Mouse (Mus musculus) intestine, embryonic 15.5 days (tissue): ENCODE measurements at regions not wholly inside any gene's neighbourhood (a gene's known extent, or its start where the extent isn't known, plus 50 kb on each side); places are given as distances from the start of the nearest gene placed in this dataset.

ENCODE experiments used
- ATAC-seq: fragments of 200-750 bp; cut with Nextera tagmentation; 2 replicates; pipeline ENCODE4 v1.8.0; 2017; ENCODE audit warnings: moderate TSS enrichment, moderate library complexity
- H3K27ac ChIP-seq: fragments of 300-500 bp; sonication (generic); 2 replicates; pipeline ENCODE4 v1.5.1; 2015; ENCODE audit warnings: mild to moderate bottlenecking, inconsistent platforms
- H3K27me3 ChIP-seq: fragments of 300-500 bp; sonication (generic); replicated peaks from 2 replicates; pipeline ENCODE4 v1.6.1; 2015; ENCODE audit warnings: inconsistent platforms
- H3K36me3 ChIP-seq: fragments of 300-500 bp; sonication (generic); 2 replicates; pipeline ENCODE4 v1.6.1; 2015; ENCODE audit warnings: inconsistent platforms
- H3K4me1 ChIP-seq: fragments of 300-500 bp; sonication (generic); replicated peaks from 2 replicates; pipeline ENCODE4 v1.6.1; 2015; ENCODE audit warnings: inconsistent platforms
- H3K4me2 ChIP-seq: fragments of 300-500 bp; sonication (generic); replicated peaks from 2 replicates; pipeline ENCODE4 v1.6.1; 2015; ENCODE audit warnings: mild to moderate bottlenecking, inconsistent platforms
- H3K4me3 ChIP-seq: fragments of 300-500 bp; sonication (generic); replicated peaks from 2 replicates; pipeline ENCODE4 v1.5.1; 2015; ENCODE audit warnings: inconsistent platforms
- H3K9ac ChIP-seq: fragments of 300-500 bp; sonication (generic); 2 replicates; pipeline ENCODE4 v1.6.1; 2015; ENCODE audit warnings: inconsistent platforms
- H3K9me3 ChIP-seq: fragments of 300-500 bp; sonication (generic); 2 replicates; pipeline ENCODE4 v1.6.1; 2016; ENCODE audit warnings: inconsistent platforms
- WGBS: fragments of 180-500 bp; shearing (Covaris S2); methylation state at CpG from one replicate; pipeline ENCODE4 v1.1.7; 2015; 5-methylcytosine and 5-hydroxymethylcytosine counted together

DNA sequence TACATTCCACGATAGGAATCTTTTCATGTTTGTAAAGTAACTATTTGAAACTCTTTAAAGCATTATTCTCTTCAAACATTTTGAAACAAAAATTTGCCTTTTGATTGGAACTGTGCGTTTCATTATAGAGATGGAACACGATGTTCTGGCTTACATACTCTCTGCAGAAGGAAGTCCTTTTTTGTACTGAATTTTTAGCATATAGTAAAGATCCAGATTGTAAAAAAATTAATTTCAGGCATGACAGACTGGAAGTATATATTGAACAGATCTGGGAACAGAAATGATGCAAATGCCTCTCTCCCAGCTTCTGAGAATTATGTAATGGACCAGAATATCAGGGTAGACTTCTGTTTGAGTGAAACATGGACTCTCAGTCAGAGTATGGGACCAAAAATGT, 566.0 kb upstream of the Mef2c start:
- H3K9me3 ChIP-seq = no peaks in the 10 kb centered on the region
- no peak for ATAC-seq
- no peak overlapping the region for H3K27ac ChIP-seq
- H3K4me3 ChIP-seq = no peak overlapping the region
- no peaks in the 10 kb centered on the region for H3K4me1 ChIP-seq
- WGBS = 88% methylated on average over 3 of the region's 3 CpGs
- no peak overlapping the region for H3K9ac ChIP-seq
- no peaks in the 10 kb centered on the region for H3K36me3 ChIP-seq
- no peaks in the 10 kb centered on the region for H3K27me3 ChIP-seq
- H3K4me2 ChIP-seq = no peak overlapping the region

DNA sequence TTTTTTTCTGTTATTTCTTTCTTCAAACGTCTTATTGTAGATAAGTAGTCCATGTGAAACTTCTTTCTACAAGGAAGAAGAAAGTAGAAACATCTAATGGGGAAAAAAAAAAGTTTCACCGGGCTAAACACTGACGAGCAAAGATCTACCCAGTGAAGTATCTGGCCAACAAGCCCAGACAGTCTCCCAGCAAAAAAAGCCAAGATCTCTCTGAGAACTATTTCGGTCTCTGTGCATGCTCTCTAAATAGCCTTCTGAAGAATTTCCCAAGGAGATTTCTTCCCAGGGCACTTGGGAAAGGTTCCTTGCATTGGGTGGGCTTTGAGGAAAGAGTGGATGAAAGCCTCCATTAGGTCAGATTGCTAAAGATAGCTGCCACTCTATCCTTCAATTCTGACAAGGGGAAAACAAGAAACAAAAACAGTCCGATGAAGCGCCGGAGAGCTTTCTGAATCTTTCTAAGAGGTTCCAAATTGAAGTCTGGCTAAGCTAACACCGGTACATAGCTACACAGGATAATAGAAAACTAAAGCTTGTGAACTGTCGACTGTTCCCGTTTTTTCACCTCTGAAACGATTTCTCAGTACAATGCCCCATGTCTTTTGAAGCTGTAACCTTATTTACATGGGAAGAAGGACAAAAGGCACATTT, 561.0 kb upstream of the Mef2c start:
- Histone ChIP-seq H3K36me3 (no peaks in the 10 kb centered on the region), H3K4me1 (no peaks in the 10 kb centered on the region), H3K4me3 (no peak overlapping the region), H3K9me3 (no peaks in the 10 kb centered on the region), H3K4me2 (no peak overlapping the region), H3K27ac (no peak overlapping the region), H3K27me3 (no peaks in the 10 kb centered on the region), H3K9ac (no peak overlapping the region)
- ATAC-seq = no peak
- 69% methylated on average over 11 of the region's 11 CpGs for WGBS

DNA sequence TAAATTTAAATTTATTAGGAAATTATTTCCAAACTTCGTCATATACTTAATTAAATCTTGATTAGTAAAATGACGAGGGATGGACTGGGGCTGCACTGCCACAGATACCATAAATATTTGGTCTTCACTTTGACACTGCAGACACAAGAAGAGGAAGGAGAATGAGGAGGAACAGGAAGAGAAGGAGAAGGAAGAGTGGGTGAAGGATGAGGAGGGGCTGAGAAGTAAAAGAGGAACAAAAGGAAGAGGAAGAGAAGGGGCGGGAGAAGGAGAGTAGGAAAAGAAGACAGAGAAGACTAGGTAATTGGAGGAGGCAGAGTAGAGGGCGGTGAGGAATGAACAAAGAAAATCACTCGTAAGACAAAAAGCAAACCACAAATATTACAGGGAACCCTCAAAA, 556.9 kb upstream of the Mef2c start:
- no peak overlapping the region for H3K4me2 ChIP-seq
- H3K9me3 ChIP-seq = no peaks in the 10 kb centered on the region
- no peak for ATAC-seq
- WGBS = 86% methylated on average over 5 of the region's 5 CpGs
- no peak overlapping the region for H3K27ac ChIP-seq
- no peaks in the 10 kb centered on the region for H3K36me3 ChIP-seq
- H3K4me1 ChIP-seq = no peaks in the 10 kb centered on the region
- no peaks in the 10 kb centered on the region for H3K27me3 ChIP-seq
- no peak overlapping the region for H3K9ac ChIP-seq
- no peak overlapping the region for H3K4me3 ChIP-seq

DNA sequence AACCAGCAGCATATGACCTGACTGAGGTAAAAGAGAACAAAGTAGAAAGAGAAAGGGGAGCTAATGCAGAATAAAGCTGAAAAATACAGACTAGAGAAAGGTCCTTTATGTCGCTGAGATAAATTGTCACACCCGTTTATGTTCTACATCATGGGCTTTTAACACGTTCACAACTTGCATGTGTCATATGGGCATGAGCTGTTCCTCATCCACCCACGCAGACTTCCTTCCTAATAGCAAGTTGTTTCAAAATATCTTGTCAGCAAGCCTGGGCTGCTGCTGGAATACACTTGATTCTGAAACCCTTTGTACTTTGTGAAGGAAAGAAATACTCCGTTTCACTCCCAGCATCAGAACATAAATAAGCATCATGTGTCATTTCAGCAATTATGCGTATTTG, 554.3 kb upstream of the Mef2c start:
- H3K27me3 ChIP-seq = no peaks in the 10 kb centered on the region
- 68% methylated on average over 6 of the region's 6 CpGs for WGBS
- H3K9ac ChIP-seq = no peak overlapping the region
- no peak for ATAC-seq
- no peaks in the 10 kb centered on the region for H3K4me1 ChIP-seq
- H3K4me3 ChIP-seq = no peak overlapping the region
- no peak overlapping the region for H3K27ac ChIP-seq
- H3K36me3 ChIP-seq = no peaks in the 10 kb centered on the region
- no peaks in the 10 kb centered on the region for H3K9me3 ChIP-seq
- no peak overlapping the region for H3K4me2 ChIP-seq

DNA sequence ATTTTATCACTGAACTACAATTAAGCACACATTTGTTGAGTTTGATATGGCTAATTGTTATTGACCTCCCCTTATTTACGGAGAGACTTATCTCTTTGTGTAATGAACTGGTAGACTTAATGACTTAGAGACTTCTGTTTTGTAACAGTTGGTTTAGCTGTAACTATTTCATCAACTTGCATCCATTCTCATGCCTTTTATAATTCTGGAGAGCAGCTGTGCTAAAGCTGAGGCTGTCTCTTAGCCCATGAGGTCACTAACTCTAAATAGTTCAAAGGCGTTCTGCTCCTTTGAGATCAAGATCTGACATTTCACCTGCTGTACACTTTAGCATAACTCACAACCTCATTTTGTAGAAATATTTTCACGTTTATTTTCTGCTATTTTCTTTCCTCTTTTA, 541.5 kb upstream of the Mef2c start:
- no peaks in the 10 kb centered on the region for H3K9me3 ChIP-seq
- H3K9ac ChIP-seq = no peak overlapping the region
- 70% methylated on average over 3 of the region's 3 CpGs for WGBS
- H3K4me1 ChIP-seq = no peaks in the 10 kb centered on the region
- no peaks in the 10 kb centered on the region for H3K36me3 ChIP-seq
- no peak overlapping the region for H3K27ac ChIP-seq
- no peaks in the 10 kb centered on the region for H3K27me3 ChIP-seq
- no peak for ATAC-seq
- no peak overlapping the region for H3K4me2 ChIP-seq
- no peak overlapping the region for H3K4me3 ChIP-seq

DNA sequence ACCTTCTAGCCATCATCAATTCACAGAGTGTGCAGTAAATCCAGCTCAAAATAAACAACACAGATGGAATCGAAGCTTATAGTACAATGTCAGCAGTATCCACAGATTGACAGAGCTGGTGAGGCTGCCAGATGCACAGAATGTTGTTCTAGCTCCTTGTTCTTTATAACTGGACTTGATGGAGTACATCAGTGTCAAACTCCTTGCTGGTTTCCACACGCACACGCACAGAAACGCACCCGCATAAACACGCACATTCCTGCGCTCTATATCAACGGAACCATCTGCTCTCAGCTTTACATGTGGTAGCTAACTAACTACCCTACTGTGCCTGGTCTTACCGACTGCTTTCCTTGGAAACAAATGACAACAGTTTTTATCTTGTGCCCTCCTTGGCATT, 532.1 kb upstream of the Mef2c start:
- H3K27ac ChIP-seq = no peak overlapping the region
- no peaks in the 10 kb centered on the region for H3K36me3 ChIP-seq
- 63% methylated on average over 9 of the region's 9 CpGs for WGBS
- H3K4me1 ChIP-seq = no peaks in the 10 kb centered on the region
- H3K9me3 ChIP-seq = no peaks in the 10 kb centered on the region
- H3K4me3 ChIP-seq = no peak overlapping the region
- no peak for ATAC-seq
- H3K4me2 ChIP-seq = no peak overlapping the region
- no peaks in the 10 kb centered on the region for H3K27me3 ChIP-seq
- H3K9ac ChIP-seq = no peak overlapping the region

DNA sequence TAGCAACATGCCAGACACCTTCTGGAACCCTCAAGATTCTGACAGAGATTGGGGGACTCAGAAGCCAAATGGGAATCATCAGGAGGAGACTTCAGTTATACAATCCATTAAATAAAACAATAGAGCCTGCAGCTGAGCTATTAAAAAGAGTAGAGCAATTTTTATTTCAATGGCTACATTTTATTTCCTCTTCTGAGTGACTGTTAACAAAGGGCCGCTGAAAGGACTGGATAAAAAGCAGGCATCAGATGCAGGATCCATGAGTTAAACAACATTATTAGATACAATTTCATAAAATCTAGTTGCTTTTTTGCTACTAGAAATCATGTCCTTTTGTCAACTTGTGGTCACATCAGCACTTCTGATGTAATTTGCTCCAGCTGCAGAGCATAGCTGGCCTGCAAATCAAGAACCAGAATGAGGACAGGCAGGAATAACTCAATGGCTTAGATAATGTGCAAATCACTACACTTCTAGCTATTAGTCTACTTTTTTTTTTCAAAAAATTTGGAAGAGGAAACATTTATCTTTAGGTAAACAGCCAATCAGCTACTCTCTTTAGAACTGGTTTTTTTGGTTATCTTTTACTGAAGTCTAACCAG, 529.5 kb upstream of the Mef2c start:
- H3K27me3 ChIP-seq = no peaks in the 10 kb centered on the region
- no peak for ATAC-seq
- H3K9me3 ChIP-seq = no peaks in the 10 kb centered on the region
- H3K4me3 ChIP-seq = no peak overlapping the region
- 52% methylated on average over 1 of the region's 1 CpGs for WGBS
- no peaks in the 10 kb centered on the region for H3K4me1 ChIP-seq
- no peak overlapping the region for H3K9ac ChIP-seq
- H3K27ac ChIP-seq = no peak overlapping the region
- no peak overlapping the region for H3K4me2 ChIP-seq
- H3K36me3 ChIP-seq = no peaks in the 10 kb centered on the region

DNA sequence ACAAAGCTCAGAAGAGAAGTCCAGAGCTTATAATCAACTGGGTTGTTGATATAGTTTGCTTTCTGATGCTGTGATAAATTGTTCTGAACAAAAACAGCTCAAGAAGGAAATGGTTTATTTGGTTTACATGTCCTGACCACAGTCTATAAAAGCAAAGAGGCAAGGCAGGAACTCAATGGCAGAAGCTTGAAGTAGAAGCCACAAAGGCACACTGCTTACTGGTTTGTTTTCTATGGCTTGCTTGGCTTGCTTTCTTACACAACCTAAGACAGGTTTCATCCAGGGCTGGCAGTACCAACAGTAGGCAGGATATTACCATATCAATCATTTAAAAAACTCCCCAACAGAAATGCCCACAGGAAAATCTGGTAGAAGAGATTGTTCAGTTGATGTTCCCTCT, 502.7 kb upstream of the Mef2c start:
- Histone ChIP-seq H3K27me3 (no peaks in the 10 kb centered on the region), H3K9ac (no peak overlapping the region), H3K9me3 (no peaks in the 10 kb centered on the region), H3K4me1 (no peaks in the 10 kb centered on the region), H3K4me2 (no peak overlapping the region), H3K27ac (no peak overlapping the region), H3K36me3 (no peaks in the 10 kb centered on the region), H3K4me3 (no peak overlapping the region)
- no peak for ATAC-seq

DNA sequence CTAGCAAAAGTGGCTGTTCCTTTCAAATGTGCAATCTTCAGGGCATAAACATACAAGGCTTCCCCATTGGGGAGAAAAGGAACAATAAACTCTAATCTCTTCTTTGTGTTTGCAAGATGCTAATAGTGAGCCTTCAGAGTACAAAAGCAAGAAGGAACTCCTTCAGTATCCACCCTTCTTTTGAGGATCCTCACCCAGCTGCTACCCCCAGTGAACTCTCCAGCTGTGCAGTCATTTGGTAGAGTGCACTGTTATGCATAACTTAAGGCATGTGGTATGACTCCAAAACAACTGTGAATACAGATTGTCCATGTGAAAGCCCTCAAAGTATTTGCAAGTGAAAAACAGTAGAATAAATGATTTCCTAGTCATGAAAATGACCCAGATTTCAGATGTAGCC, 487.1 kb upstream of the Mef2c start:
- H3K9ac ChIP-seq = no peak overlapping the region
- H3K4me3 ChIP-seq = no peak overlapping the region
- H3K9me3 ChIP-seq = no peaks in the 10 kb centered on the region
- no peaks in the 10 kb centered on the region for H3K27me3 ChIP-seq
- no peaks in the 10 kb centered on the region for H3K36me3 ChIP-seq
- no peaks in the 10 kb centered on the region for H3K4me1 ChIP-seq
- ATAC-seq = no peak
- H3K27ac ChIP-seq = no peak overlapping the region
- H3K4me2 ChIP-seq = no peak overlapping the region

DNA sequence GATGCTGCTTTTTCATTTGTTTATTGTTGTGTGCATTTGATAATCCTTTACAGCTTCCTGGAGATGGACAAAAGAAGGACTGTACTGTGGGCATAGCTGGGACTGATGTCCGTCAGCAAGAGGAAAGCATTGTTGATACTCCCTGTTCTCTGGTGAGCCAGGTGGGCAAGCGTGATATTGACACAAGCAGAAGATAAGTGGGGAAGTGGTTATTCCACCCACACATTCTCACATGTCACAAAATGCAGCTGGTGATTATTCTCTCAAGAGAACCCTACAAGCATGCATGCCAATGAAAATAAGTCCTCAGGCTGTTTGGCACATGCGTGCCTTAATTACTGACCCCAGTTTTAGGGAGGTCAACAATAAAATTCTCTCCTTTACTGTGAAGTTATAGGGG, 483.0 kb upstream of the Mef2c start:
- Histone ChIP-seq H3K9me3 (no peaks in the 10 kb centered on the region), H3K4me3 (no peak overlapping the region), H3K4me1 (no peaks in the 10 kb centered on the region), H3K27me3 (no peaks in the 10 kb centered on the region), H3K9ac (no peak overlapping the region), H3K4me2 (no peak overlapping the region), H3K36me3 (no peaks in the 10 kb centered on the region), H3K27ac (no peak overlapping the region)
- WGBS = 46% methylated on average over 3 of the region's 3 CpGs
- ATAC-seq = no peak

DNA sequence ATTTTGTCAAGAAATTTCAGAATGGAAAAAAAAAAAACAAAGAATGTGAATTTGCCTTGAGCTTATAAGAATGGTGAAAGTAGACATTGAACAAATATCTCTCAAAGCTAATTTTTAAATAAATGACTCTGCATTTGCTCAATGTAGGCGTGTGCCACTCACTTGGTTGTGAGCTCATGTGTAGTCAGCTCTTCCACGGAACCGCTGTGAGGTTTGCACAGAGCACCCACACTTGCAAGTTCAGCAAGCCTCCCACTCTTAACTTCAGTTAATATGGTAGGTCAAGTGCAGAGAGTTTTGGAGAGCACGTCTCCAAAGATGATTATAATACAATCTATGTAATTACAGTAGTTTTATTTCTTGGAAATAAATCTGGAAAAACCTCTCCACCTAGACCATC, 479.9 kb upstream of the Mef2c start:
- WGBS = 84% methylated on average over 4 of the region's 4 CpGs
- H3K9me3 ChIP-seq = no peaks in the 10 kb centered on the region

DNA sequence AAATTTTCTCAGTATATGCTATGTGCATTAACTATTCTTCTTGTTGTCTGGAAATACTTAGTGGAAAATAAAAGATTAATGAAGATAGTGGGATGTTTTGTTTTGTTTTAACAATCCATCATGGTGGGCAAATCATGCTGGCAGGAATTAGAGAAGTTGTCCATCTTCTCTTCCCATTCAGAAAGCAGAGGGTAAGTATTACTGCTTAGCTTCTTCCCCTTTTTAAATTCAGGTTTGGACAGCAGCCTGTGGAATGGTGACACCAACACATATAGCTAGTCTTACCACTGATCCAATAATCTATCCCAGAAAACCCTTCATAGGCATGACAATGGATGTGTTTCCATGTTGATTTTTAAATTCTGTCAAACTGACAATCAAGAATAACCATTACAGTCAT, 467.9 kb upstream of the Mef2c start:
- no peak for ATAC-seq

More for the DNA sequence above, 479.9 kb upstream of the Mef2c start:
- no peak overlapping the region for H3K4me3 ChIP-seq
- H3K9ac ChIP-seq = no peak overlapping the region
- no peak for ATAC-seq
- H3K4me2 ChIP-seq = no peak overlapping the region
- no peak overlapping the region for H3K27ac ChIP-seq
- H3K4me1 ChIP-seq = no peaks in the 10 kb centered on the region
- no peaks in the 10 kb centered on the region for H3K36me3 ChIP-seq
- no peaks in the 10 kb centered on the region for H3K27me3 ChIP-seq

DNA sequence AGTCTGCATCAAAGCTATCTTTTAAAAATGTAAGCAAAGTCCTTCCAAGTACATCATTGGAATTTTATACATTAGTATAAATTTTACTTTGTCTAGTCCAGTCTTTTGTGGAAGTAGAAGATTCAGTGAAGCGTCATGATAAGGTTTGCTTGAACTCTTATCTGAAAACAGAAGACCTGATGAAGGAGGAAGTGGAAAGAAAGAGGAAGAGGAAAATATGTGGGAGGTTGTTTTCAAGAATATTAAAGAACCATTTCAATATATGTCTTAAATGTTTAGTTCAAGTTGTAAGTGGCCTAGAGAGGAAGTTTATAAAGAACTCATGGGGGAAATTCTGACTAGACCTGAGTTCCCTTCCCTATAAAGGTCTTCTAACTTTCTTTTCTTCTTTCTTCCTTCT, 462.3 kb upstream of the Mef2c start:
- H3K4me2 ChIP-seq = no peak overlapping the region
- no peak overlapping the region for H3K27ac ChIP-seq
- no peak for ATAC-seq
- whole genome bisulfite sequencing = 84% methylated on average over 1 of the region's 1 CpGs
- H3K9me3 ChIP-seq = no peaks in the 10 kb centered on the region
- no peaks in the 10 kb centered on the region for H3K36me3 ChIP-seq
- H3K4me1 ChIP-seq = no peaks in the 10 kb centered on the region
- no peaks in the 10 kb centered on the region for H3K27me3 ChIP-seq
- no peak overlapping the region for H3K4me3 ChIP-seq
- H3K9ac ChIP-seq = no peak overlapping the region

More for the DNA sequence above, 467.9 kb upstream of the Mef2c start:
- Histone ChIP-seq H3K9me3 (no peaks in the 10 kb centered on the region), H3K4me3 (no peak overlapping the region), H3K4me2 (no peak overlapping the region), H3K27ac (no peak overlapping the region), H3K4me1 (no peaks in the 10 kb centered on the region), H3K9ac (no peak overlapping the region), H3K27me3 (no peaks in the 10 kb centered on the region), H3K36me3 (no peaks in the 10 kb centered on the region)
